Mouse (Mus musculus): ENCODE measurements around the gene Spns2. TPM values are rescaled to one million over a fixed set of nuclear protein-coding genes. Genes with fewer than 3 reads are reported as not detected.
A peak's percentile ranks its signal among the peaks of the same experiment; 100 is the strongest.

The Spns2 gene
- polyA plus RNA-seq, 2 experiments, result 3.8 to 8.6 TPM

DNA sequence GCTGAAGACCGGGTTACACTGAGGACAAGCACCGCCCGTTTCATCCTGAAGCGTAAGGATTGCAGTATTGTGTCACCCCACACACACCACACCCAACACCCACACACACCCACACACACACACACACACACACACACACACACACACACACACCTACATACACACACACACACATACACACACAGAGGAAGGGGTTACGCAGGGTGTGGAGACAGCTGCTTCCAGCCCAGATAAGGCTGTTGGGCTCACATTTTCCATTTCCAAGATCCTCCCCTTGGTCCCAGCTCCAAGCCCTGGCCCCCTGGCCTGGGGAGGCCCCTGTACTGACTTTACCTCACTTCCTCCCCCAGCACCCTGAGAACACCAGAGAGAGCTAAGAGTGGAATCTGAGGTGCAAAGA, 73.0 kb downstream of the Spns2 start:
- TF ChIP-seq EP300 (IDR thresholded peaks at IDR 0.05; ENCODE audit: low read depth) (no peak), CTCF (IDR thresholded peaks at IDR 0.05; ENCODE audit: low read depth) (no peak)
- Histone ChIP-seq H3K4me2 (ENCODE audit: low read depth) (no peak overlapping the region), H3K4me3 (ENCODE audit: insufficient read depth in 1 of 2, low read depth in 2 of 2, low read length in 2 of 2) (no peak overlapping the region), H3K27ac (no peak overlapping the region), H3K27me3 (ENCODE audit: control insufficient read depth, insufficient read depth, low read length) (no peaks in the 10 kb centered on the region; the same call in none of the 2 replicates), H3K36me3 (replicated peaks; ENCODE audit: control insufficient read depth, insufficient read depth, low read depth) (no peaks in the 10 kb centered on the region), H3K9ac (replicated peaks) (no peak overlapping the region), H3K4me1 (replicated peaks; ENCODE audit: control insufficient read depth in 2 of 2, insufficient read depth in 2 of 2, low read length in 1 of 2) (peaks cover 15 to 31% of the 10 kb centered on the region in 2 experiments), H3K9me3 (ENCODE audit: control insufficient read depth, low read length) (no peaks in the 10 kb centered on the region)
- no peak for DNase-seq (ENCODE audit: low read depth in 3 of 3, low spot score in 3 of 3)
- no peak for ATAC-seq (ENCODE audit: insufficient read depth)
- WGBS (ENCODE audit: insufficient replicate concordance), result 54% methylated on average over 5 of the region's 5 CpGs

DNA sequence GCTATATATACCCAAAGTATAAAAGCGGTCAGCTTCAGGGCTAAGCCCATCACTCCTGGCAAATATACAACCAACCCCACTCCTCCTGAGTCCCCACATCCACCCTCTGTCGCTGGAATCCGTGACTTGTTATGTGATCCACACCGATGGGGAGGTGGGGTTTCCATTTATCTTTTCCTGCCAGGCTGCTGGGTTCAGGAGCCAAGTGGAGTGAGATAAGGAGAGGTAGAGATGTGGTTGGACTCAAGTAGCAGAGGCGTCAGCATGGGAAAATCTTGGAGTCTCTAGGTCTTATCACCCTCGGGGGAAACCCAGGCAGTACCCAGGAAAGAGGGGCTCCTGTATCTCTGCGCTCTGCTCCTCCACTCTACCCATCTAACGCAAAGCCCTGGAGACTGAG, 74.5 kb downstream of the Spns2 start:
- Histone ChIP-seq H3K36me3 (replicated peaks; ENCODE audit: control insufficient read depth, insufficient read depth, low read depth) (no peaks in the 10 kb centered on the region), H3K27ac (no peak overlapping the region), H3K9me3 (ENCODE audit: control insufficient read depth, low read length) (no peaks in the 10 kb centered on the region), H3K4me3 (ENCODE audit: insufficient read depth in 1 of 2, low read depth in 2 of 2, low read length in 2 of 2) (no peak overlapping the region), H3K9ac (replicated peaks) (no peak overlapping the region), H3K4me2 (ENCODE audit: low read depth) (peak overlapping the region; percentile 41), H3K27me3 (ENCODE audit: control insufficient read depth, insufficient read depth, low read length) (peaks cover 4% of the 10 kb centered on the region), H3K4me1 (replicated peaks; ENCODE audit: control insufficient read depth in 2 of 2, insufficient read depth in 2 of 2, low read length in 1 of 2) (peaks cover 15 to 34% of the 10 kb centered on the region in 2 experiments)
- DNase-seq (ENCODE audit: low read depth in 3 of 3, low spot score in 3 of 3), result peak; percentile 59 to 70 (median 69)
- peak; percentile 75 for ATAC-seq (ENCODE audit: insufficient read depth)
- TF ChIP-seq CTCF (IDR thresholded peaks at IDR 0.05; ENCODE audit: low read depth) (no peak), EP300 (IDR thresholded peaks at IDR 0.05; ENCODE audit: low read depth) (peak; percentile 80)
- WGBS (ENCODE audit: insufficient replicate concordance), result 9% methylated on average over 8 of the region's 8 CpGs

DNA sequence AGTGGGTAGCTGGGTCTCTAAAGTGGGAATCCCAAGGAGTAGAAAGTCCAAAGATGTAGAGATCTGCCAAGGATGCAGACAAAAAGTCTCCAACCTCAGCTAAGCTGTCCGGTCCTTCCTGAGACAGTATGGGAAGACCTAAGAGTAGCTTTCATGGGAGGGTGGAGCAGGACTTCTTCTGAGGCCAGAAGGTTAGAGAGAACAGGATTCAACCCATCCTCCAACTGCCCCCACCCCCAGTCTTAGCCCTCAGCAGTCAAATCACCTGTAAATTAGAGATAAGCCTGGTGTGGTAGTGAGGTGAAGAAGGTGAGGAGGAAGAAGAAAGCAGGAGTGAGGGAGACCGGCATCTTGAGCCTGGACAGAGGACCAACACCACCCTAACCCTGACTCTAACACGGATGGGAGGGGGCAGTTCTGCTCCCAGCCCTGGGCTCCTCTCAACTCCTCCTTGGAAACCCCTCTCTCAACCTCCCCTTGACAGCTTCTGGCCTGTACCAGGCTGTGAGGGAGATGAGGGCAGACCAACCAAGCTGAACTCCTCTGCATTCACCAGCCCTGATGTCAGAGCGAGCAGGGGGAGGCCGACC, 76.0 kb downstream of the Spns2 start:
- ATAC-seq (ENCODE audit: insufficient read depth), result no peak
- H3K4me1 ChIP-seq (replicated peaks; ENCODE audit: control insufficient read depth in 2 of 2, insufficient read depth in 2 of 2, low read length in 1 of 2), result peaks cover 15 to 34% of the 10 kb centered on the region in 2 experiments

DNA sequence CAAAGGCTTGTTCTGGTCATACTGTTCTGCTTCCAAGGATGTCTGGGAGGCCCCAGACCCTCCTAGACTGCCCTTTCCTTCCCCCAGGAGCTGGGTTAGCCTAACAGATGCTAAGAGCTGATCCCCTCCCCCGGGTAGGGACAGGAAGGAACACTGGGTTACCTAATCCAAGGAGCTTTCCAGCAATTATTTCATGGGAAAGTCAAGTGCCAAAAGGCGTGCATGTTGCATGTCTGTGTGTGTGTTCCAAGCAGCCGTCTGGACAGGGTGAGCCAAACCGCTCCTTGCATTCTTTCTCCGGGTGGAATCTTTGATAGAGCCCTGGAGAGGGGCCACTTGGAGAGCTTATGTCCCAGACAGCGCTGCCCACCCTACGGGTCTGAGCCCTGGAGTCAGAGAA, 76.7 kb downstream of the Spns2 start:
- H3K4me3 ChIP-seq (ENCODE audit: insufficient read depth in 1 of 2, low read depth in 2 of 2, low read length in 2 of 2), result no peak overlapping the region
- H3K4me1 ChIP-seq (replicated peaks; ENCODE audit: control insufficient read depth in 2 of 2, insufficient read depth in 2 of 2, low read length in 1 of 2), result peaks cover 15 to 36% of the 10 kb centered on the region in 2 experiments
- DNase-seq (ENCODE audit: low read depth in 3 of 3, low spot score in 3 of 3) (no peak), ATAC-seq (ENCODE audit: insufficient read depth) (no peak)
- H3K36me3 ChIP-seq (replicated peaks; ENCODE audit: control insufficient read depth, insufficient read depth, low read depth), result no peaks in the 10 kb centered on the region
- WGBS (ENCODE audit: insufficient replicate concordance), result 64% methylated on average over 7 of the region's 7 CpGs
- TF ChIP-seq CTCF (IDR thresholded peaks at IDR 0.05; ENCODE audit: low read depth), result no peak
- no peak for TF ChIP-seq EP300 (IDR thresholded peaks at IDR 0.05; ENCODE audit: low read depth)
- no peaks in the 10 kb centered on the region for H3K9me3 ChIP-seq (ENCODE audit: control insufficient read depth, low read length)
- H3K27me3 ChIP-seq (ENCODE audit: control insufficient read depth, insufficient read depth, low read length), result peaks cover 4% of the 10 kb centered on the region
- H3K4me2 ChIP-seq (ENCODE audit: low read depth), result no peak overlapping the region
- no peak overlapping the region for H3K9ac ChIP-seq (replicated peaks)
- no peak overlapping the region for H3K27ac ChIP-seq

More for the DNA sequence above, 76.0 kb downstream of the Spns2 start:
- H3K27ac ChIP-seq, result no peak overlapping the region
- H3K36me3 ChIP-seq (replicated peaks; ENCODE audit: control insufficient read depth, insufficient read depth, low read depth), result no peaks in the 10 kb centered on the region
- TF ChIP-seq CTCF (IDR thresholded peaks at IDR 0.05; ENCODE audit: low read depth), result no peak
- TF ChIP-seq EP300 (IDR thresholded peaks at IDR 0.05; ENCODE audit: low read depth), result no peak
- H3K9ac ChIP-seq (replicated peaks), result no peak overlapping the region
- H3K27me3 ChIP-seq (ENCODE audit: control insufficient read depth, insufficient read depth, low read length), result peaks cover 4% of the 10 kb centered on the region
- H3K9me3 ChIP-seq (ENCODE audit: control insufficient read depth, low read length), result no peaks in the 10 kb centered on the region
- no peak overlapping the region for H3K4me3 ChIP-seq (ENCODE audit: insufficient read depth in 1 of 2, low read depth in 2 of 2, low read length in 2 of 2)
- 63% methylated on average over 5 of the region's 5 CpGs for WGBS (ENCODE audit: insufficient replicate concordance)
- no peak for DNase-seq (ENCODE audit: low read depth in 3 of 3, low spot score in 3 of 3)
- no peak overlapping the region for H3K4me2 ChIP-seq (ENCODE audit: low read depth)

DNA sequence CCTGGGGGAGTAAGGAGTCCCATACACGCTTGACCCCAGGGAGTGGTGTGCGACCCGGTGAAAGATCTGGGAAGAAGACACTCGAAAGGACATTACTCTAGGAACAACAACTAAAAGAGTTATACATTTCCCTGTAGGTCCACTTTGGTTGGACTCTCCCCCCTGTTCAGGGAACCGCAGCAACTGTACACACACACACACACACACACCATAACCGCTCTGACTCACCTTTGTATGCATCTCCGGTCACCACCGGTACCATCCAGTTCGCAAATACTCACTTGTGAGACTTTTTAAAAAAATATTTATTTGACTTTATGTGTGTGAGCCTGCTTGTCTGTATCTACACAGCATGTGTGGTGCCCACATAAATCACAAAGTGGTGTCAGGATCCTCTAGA, 77.8 kb downstream of the Spns2 start:
- Histone ChIP-seq H3K27ac (no peak overlapping the region), H3K36me3 (replicated peaks; ENCODE audit: control insufficient read depth, insufficient read depth, low read depth) (no peaks in the 10 kb centered on the region), H3K4me2 (ENCODE audit: low read depth) (peak overlapping the region; percentile 84), H3K9me3 (ENCODE audit: control insufficient read depth, low read length) (no peaks in the 10 kb centered on the region), H3K9ac (replicated peaks) (no peak overlapping the region), H3K27me3 (ENCODE audit: control insufficient read depth, insufficient read depth, low read length) (peaks cover 4% of the 10 kb centered on the region), H3K4me3 (ENCODE audit: insufficient read depth in 1 of 2, low read depth in 2 of 2, low read length in 2 of 2) (peak overlapping the region in 1 of 2 experiments; percentile 58; a peak in 2 of 4 replicates), H3K4me1 (replicated peaks; ENCODE audit: control insufficient read depth in 2 of 2, insufficient read depth in 2 of 2, low read length in 1 of 2) (peaks cover 15 to 42% of the 10 kb centered on the region in 2 experiments)
- DNase-seq (ENCODE audit: low read depth in 3 of 3, low spot score in 3 of 3) (no peak), ATAC-seq (ENCODE audit: insufficient read depth) (no peak)
- WGBS (ENCODE audit: insufficient replicate concordance), result 40% methylated on average over 9 of the region's 9 CpGs
- TF ChIP-seq CTCF (IDR thresholded peaks at IDR 0.05; ENCODE audit: low read depth) (no peak), EP300 (IDR thresholded peaks at IDR 0.05; ENCODE audit: low read depth) (no peak)

All from liver, embryonic 14.5 days (tissue).